In the genomic region with DNA sequence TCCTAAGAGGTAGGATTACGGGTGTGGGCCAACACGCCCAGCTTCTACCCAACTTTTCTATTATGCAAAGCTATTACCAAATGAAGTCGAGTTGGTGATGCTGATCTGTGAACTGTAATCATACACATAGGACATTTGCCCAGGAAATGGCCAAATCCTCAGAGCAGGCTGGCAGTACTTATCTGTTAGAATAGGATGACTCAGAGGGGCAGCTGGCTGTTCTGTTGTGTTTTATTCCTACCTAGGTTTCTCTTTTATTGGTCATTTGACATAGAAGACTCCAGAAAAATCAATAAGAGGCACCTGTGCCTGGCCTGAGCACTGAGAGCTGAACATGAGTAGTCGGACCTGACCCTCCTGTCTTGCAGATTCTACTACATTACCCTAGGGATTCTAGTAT, we compare ENCODE assay signal across 21 mouse cellular contexts. TPM values are rescaled to one million over a fixed set of nuclear protein-coding genes. Genes with fewer than 3 reads are reported as not detected.
DNase-seq lines count a peak whose midpoint lies in the region; ATAC-seq and TF ChIP-seq lines count a peak whose summit lies in the region.
"Had no signal": no experiment of that assay in that cellular context is flagged by ENCODE, and none has a peak within 500 bp of the region (broad histone marks: within the 10 kb centered on the region; RNA-seq: fewer than 3 reads in every experiment).

No protein-coding gene starts in this region.

- intact Hi-C loops in heart, postnatal 10 days (cut with DNase I): no loop called here

- H3K4me2 ChIP-seq in heart, embryonic 13.5 days: no peak overlapping the region
- H3K4me2 ChIP-seq in intestine, embryonic 16.5 days (ENCODE audit: low read depth, low read length): no peak overlapping the region
- H3K4me2 ChIP-seq: embryonic facial prominence, embryonic 13.5 days; forebrain, embryonic 12.5 days; heart, embryonic 11.5 days; hindbrain, embryonic 12.5 days had no signal

- peaks cover 46% of the 10 kb centered on the region for H3K36me3 ChIP-seq in heart, embryonic 13.5 days
- H3K36me3 ChIP-seq in intestine, embryonic 16.5 days (ENCODE audit: control insufficient read depth, insufficient read depth, low read length): peaks cover 12% of the 10 kb centered on the region

- no peak overlapping the region for H3K9ac ChIP-seq in heart, embryonic 13.5 days
- H3K9ac ChIP-seq in intestine, embryonic 16.5 days (ENCODE audit: low read depth, low read length): no peak overlapping the region
- H3K9ac ChIP-seq: embryonic facial prominence, embryonic 13.5 days; forebrain, embryonic 12.5 days; hindbrain, embryonic 12.5 days had no signal

- TF ChIP-seq CTCF in cerebellum, adult 2 months (IDR thresholded peaks at IDR 0.05; ENCODE audit: borderline replicate concordance, insufficient read depth, low read depth, low read length): no peak

- no peaks in the 10 kb centered on the region for H3K9me3 ChIP-seq in heart, embryonic 13.5 days
- H3K9me3 ChIP-seq in intestine, embryonic 16.5 days (ENCODE audit: control insufficient read depth, low read length): no peaks in the 10 kb centered on the region
- H3K9me3 ChIP-seq: embryonic facial prominence, embryonic 13.5 days; forebrain, embryonic 12.5 days; hindbrain, embryonic 12.5 days had no signal

- no peak for TF ChIP-seq POLR2A in cerebellum, adult 2 months (IDR thresholded peaks at IDR 0.05; ENCODE audit: borderline replicate concordance, insufficient read depth, low read length)

- H3K27ac ChIP-seq in cerebellum, adult 2 months (ENCODE audit: insufficient read depth, low read length): peak overlapping the region; percentile 24; the same call in 1 of the 2 replicates
- H3K27ac ChIP-seq in heart, embryonic 13.5 days (replicated peaks): peak overlapping the region; percentile 53; the same call in 1 of the 2 replicates
- H3K27ac ChIP-seq in intestine, embryonic 16.5 days (ENCODE audit: low read length): 0 out of 2 replicates have a peak overlapping the region, but pooled peaks have one; percentile 15
- H3K27ac ChIP-seq: embryonic facial prominence, embryonic 13.5 days; forebrain, embryonic 12.5 days; hindbrain, embryonic 12.5 days had no signal

- WGBS in cerebellum, adult 2 months: 73% methylated on average over 4 of the region's 4 CpGs
- WGBS in heart, embryonic 13.5 days: 72% methylated on average over 4 of the region's 4 CpGs
- WGBS in intestine, embryonic 16.5 days: 74% methylated on average over 4 of the region's 4 CpGs

- ATAC-seq in heart, embryonic 13.5 days (ENCODE audit: extremely low read depth, insufficient number of reproducible peaks, low FRiP score, low TSS enrichment): no peak
- ATAC-seq in intestine, embryonic 16.5 days: no peak
- ATAC-seq: activated CD4-positive, CD25-positive, alpha-beta regulatory T cell, adult 4 months; forebrain, embryonic 16.5 days; hindbrain, embryonic 16.5 days; Patski had no signal

- DNase-seq in cerebellum, adult 2 months: peak in 1 of 2 experiments; percentile 59
- no peak for DNase-seq in cerebellum, adult 11-12 months
- DNase-seq in heart, postnatal 10 days: no peak
- peak; percentile 48 for DNase-seq in 416B (ENCODE audit: low read depth)
- no peak for DNase-seq in spleen, adult 18-20 months
- no peak for DNase-seq in adrenal gland, adult 2 months
- DNase-seq: adrenal gland, postnatal 25 days; cerebellum, postnatal 14 days; gastrocnemius, postnatal 10 days; heart, adult 18-20 months; heart, postnatal 4 days had no signal

- peaks cover 43% of the 10 kb centered on the region for H3K4me1 ChIP-seq in cerebellum, adult 2 months (ENCODE audit: control insufficient read depth, insufficient read depth, low read length)
- peaks cover 66% of the 10 kb centered on the region for H3K4me1 ChIP-seq in heart, embryonic 13.5 days
- H3K4me1 ChIP-seq in intestine, embryonic 16.5 days (ENCODE audit: control insufficient read depth, insufficient read depth, low read length): no peaks in the 10 kb centered on the region; the same call in 1 of the 2 replicates
- H3K4me1 ChIP-seq: embryonic facial prominence, embryonic 13.5 days; hindbrain, embryonic 12.5 days had no signal

- H3K27me3 ChIP-seq in cerebellum, adult 2 months (ENCODE audit: control insufficient read depth, insufficient read depth, low read length): no peaks in the 10 kb centered on the region
- no peaks in the 10 kb centered on the region for H3K27me3 ChIP-seq in heart, embryonic 13.5 days (replicated peaks)
- no peaks in the 10 kb centered on the region for H3K27me3 ChIP-seq in intestine, embryonic 16.5 days (replicated peaks; ENCODE audit: control insufficient read depth, insufficient read depth, low read length)
- H3K27me3 ChIP-seq: embryonic facial prominence, embryonic 13.5 days; forebrain, embryonic 12.5 days; hindbrain, embryonic 12.5 days; Patski had no signal

- no peak overlapping the region for H3K4me3 ChIP-seq in cerebellum, adult 2 months (replicated peaks; ENCODE audit: insufficient read depth, low read depth, low read length)
- no peak overlapping the region for H3K4me3 ChIP-seq in heart, embryonic 13.5 days
- H3K4me3 ChIP-seq in intestine, embryonic 16.5 days (ENCODE audit: low read length): no peak overlapping the region
- H3K4me3 ChIP-seq: embryonic facial prominence, embryonic 13.5 days; forebrain, embryonic 12.5 days; hindbrain, embryonic 12.5 days had no signal

RNA-seq across cellular contexts. Expression of a gene that starts 12.8 kb away (rescaled TPM):
- 20.2 and 21.1 TPM in 2 replicates for polyA plus RNA-seq in cerebellum, adult 2 months (2012; rRNA removed)
- 9.4 and 10.2 TPM in 2 replicates for polyA plus RNA-seq in heart, embryonic 13.5 days (2015; fragmentation: Nextera tagmentation; extraction: Ambion mirVana)
- total RNA-seq in heart, postnatal 10 days (2021): 10 to 100 TPM; 31.8 to 36.0 TPM
- 8.1 and 9.4 TPM in 2 replicates for polyA plus RNA-seq in intestine, embryonic 16.5 days (2015; fragmentation: Nextera tagmentation; extraction: Ambion mirVana)
- 10 to 100 TPM; 66.8 to 75.4 TPM for total RNA-seq in adrenal gland, adult 2 months (2021)
- 1.2 TPM in 2 replicates for polyA plus RNA-seq in adrenal gland, adult 2 months (2012; rRNA removed)

RNA-seq across cellular contexts. Expression of a gene that starts 39.6 kb away (rescaled TPM):
- polyA plus RNA-seq in cerebellum, adult 2 months (2012; rRNA removed): 99.8 and 105 TPM in 2 replicates
- 187 and 228 TPM in 2 replicates for polyA plus RNA-seq in heart, embryonic 13.5 days (2015; fragmentation: Nextera tagmentation; extraction: Ambion mirVana)
- 10 to 100 TPM; 87.1 to 87.8 TPM for total RNA-seq in heart, postnatal 10 days (2021)
- 311 and 334 TPM in 2 replicates for polyA plus RNA-seq in intestine, embryonic 16.5 days (2015; fragmentation: Nextera tagmentation; extraction: Ambion mirVana)
- total RNA-seq in adrenal gland, adult 2 months (2021): 100 to 1,000 TPM; 213 to 229 TPM
- polyA plus RNA-seq in adrenal gland, adult 2 months (2012; rRNA removed): 193 and 215 TPM in 2 replicates
